Mouse (Mus musculus) CH12.LX (cell line): ENCODE measurements around the gene Grk5. TPM values are rescaled to one million over a fixed set of nuclear protein-coding genes. Genes with fewer than 3 reads are reported as not detected.

ENCODE experiments used
- DNase-seq: peaks from one replicate; pipeline ENCODE4 v3.0.0-alpha.2; 2013; ENCODE audit errors: extremely low read depth
- H3K27ac ChIP-seq: 2 replicates; pipeline ENCODE4 v1.5.1; 2012; ENCODE audit warnings: low read depth, mild to moderate bottlenecking, control low read depth, moderate library complexity; ENCODE audit not compliant: insufficient read depth
- H3K27me3 ChIP-seq: replicated peaks from 2 replicates; pipeline ENCODE3; 2012; ENCODE audit warnings: inconsistent platforms
- H3K36me3 ChIP-seq, 2 experiments: replicated peaks in 1 of 2; 2 replicates each; pipeline versions ENCODE3 to v1.6.1; 2012; ENCODE audit warnings: inconsistent platforms in 1 of 2, low read length in 1 of 2, mild to moderate bottlenecking in 1 of 2, mixed read lengths in 1 of 2, moderate library complexity in 1 of 2; ENCODE audit not compliant: control insufficient read depth in 1 of 2, insufficient read depth in 1 of 2
- H3K4me1 ChIP-seq, 2 experiments: 2 replicates each; pipeline ENCODE4 v1.6.1; 2012; ENCODE audit warnings: inconsistent platforms in 1 of 2, moderate library complexity in 1 of 2; ENCODE audit not compliant: insufficient read depth in 2 of 2, control insufficient read depth in 1 of 2
- H3K4me2 ChIP-seq: 2 replicates; pipeline ENCODE4 v1.6.1; 2012; ENCODE audit warnings: low read depth, mild to moderate bottlenecking, control low read depth; ENCODE audit not compliant: poor library complexity, insufficient read depth, severe bottlenecking
- H3K4me3 ChIP-seq, 3 experiments: fragments of 150-350 bp in 1 of 3; sonication (generic) in 1 of 3; replicated peaks in 1 of 3; 2 replicates each; pipeline versions ENCODE3 to v1.5.1; 2011 to 2012; ENCODE audit warnings: low read depth in 2 of 3, low read length in 2 of 3, mild to moderate bottlenecking in 2 of 3, moderate library complexity in 2 of 3, control low read depth in 1 of 3, improper control_type of control experiment in 1 of 3, inconsistent platforms in 1 of 3, mixed read lengths in 1 of 3; ENCODE audit not compliant: poor library complexity in 1 of 3
- H3K79me2 ChIP-seq: replicated peaks from 2 replicates; pipeline ENCODE4 v1.6.1; 2012; ENCODE audit warnings: mild to moderate bottlenecking, moderate library complexity; ENCODE audit not compliant: control insufficient read depth, poor library complexity, insufficient read depth, severe bottlenecking; ENCODE audit errors: extremely low read depth
- H3K9ac ChIP-seq: 2 replicates; pipeline ENCODE4 v1.6.1; 2012; ENCODE audit warnings: low read depth, mild to moderate bottlenecking, control low read depth, moderate library complexity; ENCODE audit not compliant: insufficient read depth
- H3K9me3 ChIP-seq: replicated peaks from 2 replicates; pipeline ENCODE3; 2012; ENCODE audit warnings: low read length, inconsistent platforms, mixed read lengths
- CHD1 ChIP-seq: IDR thresholded peaks from 2 replicates; pipeline ENCODE4 v1.6.1; 2012; ENCODE audit warnings: low read depth, low read length, improper control_type of control experiment, inconsistent platforms
- HCFC1 ChIP-seq: IDR thresholded peaks from 2 replicates; pipeline ENCODE4 v1.6.1; 2012; ENCODE audit warnings: low read depth, mild to moderate bottlenecking, inconsistent platforms, low read length, improper control_type of control experiment
- IRF4 ChIP-seq: IDR thresholded peaks from 2 replicates; pipeline ENCODE4 v1.6.1; 2014; ENCODE audit warnings: low read depth, mild to moderate bottlenecking, inconsistent platforms, low read length, improper control_type of control experiment
- JUND ChIP-seq: conservative IDR thresholded peaks from 2 replicates; pipeline ENCODE4 v1.6.1; 2011; ENCODE audit warnings: low read depth, low read length, improper control_type of control experiment
- KAT2A ChIP-seq: IDR thresholded peaks from 2 replicates; pipeline ENCODE4 v1.6.1; 2012; ENCODE audit warnings: low read length, improper control_type of control experiment, inconsistent platforms; ENCODE audit not compliant: insufficient replicate concordance
- MAZ ChIP-seq: IDR thresholded peaks from 2 replicates; pipeline ENCODE4 v1.6.1; 2012; ENCODE audit warnings: low read depth, mild to moderate bottlenecking, inconsistent platforms, low read length, improper control_type of control experiment, moderate library complexity
- MYC ChIP-seq: IDR thresholded peaks from 2 replicates; pipeline ENCODE4 v1.6.1; 2011; ENCODE audit warnings: low read depth, mild to moderate bottlenecking, improper control_type of control experiment, low read length
- NELFE ChIP-seq: IDR thresholded peaks from 2 replicates; pipeline ENCODE4 v1.6.1; 2011; ENCODE audit warnings: low read depth, low read length, improper control_type of control experiment
- NRF1 ChIP-seq: IDR thresholded peaks from 2 replicates; pipeline ENCODE4 v1.6.1; 2014; ENCODE audit warnings: low read depth, mild to moderate bottlenecking, inconsistent platforms, low read length, improper control_type of control experiment, moderate library complexity
- PAX5 ChIP-seq: IDR thresholded peaks from 2 replicates; pipeline ENCODE4 v1.6.1; 2012; ENCODE audit warnings: low read length, inconsistent platforms, mixed read lengths
- POLR2AphosphoS2 ChIP-seq: IDR thresholded peaks from 2 replicates; pipeline ENCODE4 v1.6.1; 2011; ENCODE audit warnings: low read depth, low read length, improper control_type of control experiment
- RCOR1 ChIP-seq: conservative IDR thresholded peaks from 2 replicates; pipeline ENCODE4 v1.6.1; 2012; ENCODE audit warnings: low read depth, mild to moderate bottlenecking, inconsistent platforms, low read length, improper control_type of control experiment
- SIN3A ChIP-seq: IDR thresholded peaks from 2 replicates; pipeline ENCODE4 v1.6.1; 2012; ENCODE audit warnings: low read length, improper control_type of control experiment, inconsistent platforms
- TBP ChIP-seq: conservative IDR thresholded peaks from 2 replicates; pipeline ENCODE4 v1.6.1; 2011; ENCODE audit warnings: low read depth, low read length, improper control_type of control experiment
- UBTF ChIP-seq: IDR thresholded peaks from 2 replicates; pipeline ENCODE4 v1.6.1; 2012; ENCODE audit warnings: low read depth, mild to moderate bottlenecking, inconsistent platforms, low read length, improper control_type of control experiment, moderate library complexity
- USF1 ChIP-seq: IDR thresholded peaks from 2 replicates; pipeline ENCODE4 v1.6.1; 2014; ENCODE audit warnings: low read depth, mild to moderate bottlenecking, inconsistent platforms, low read length, improper control_type of control experiment
- USF2 ChIP-seq: conservative IDR thresholded peaks from 2 replicates; pipeline ENCODE4 v1.6.1; 2011; ENCODE audit warnings: low read depth, low read length, improper control_type of control experiment
- ZKSCAN1 ChIP-seq: IDR thresholded peaks from 2 replicates; pipeline ENCODE4 v1.6.1; 2012; ENCODE audit warnings: low read depth, inconsistent platforms, low read length, improper control_type of control experiment, borderline replicate concordance
- ZMIZ1 ChIP-seq: IDR thresholded peaks from 2 replicates; pipeline ENCODE4 v1.6.1; 2012; ENCODE audit warnings: low read depth, mild to moderate bottlenecking, inconsistent platforms, low read length, improper control_type of control experiment
- ZNF384 ChIP-seq: IDR thresholded peaks from 2 replicates; pipeline ENCODE4 v1.6.1; 2012; ENCODE audit warnings: low read depth, low read length, improper control_type of control experiment, inconsistent platforms
- dilution Hi-C: fragments of 300-500 bp; cut with MboI; formaldehyde crosslinking; loops from 2 replicates; pipeline ENCODE4 v1.14.3; 2020; ENCODE audit warnings: low sequenced_read_pairs; ENCODE audit not compliant: extremely low pct_unique_long_range_greater_than_20kb, extremely low pct_ligation_motif_present
- in situ Hi-C: fragments of 300-500 bp; cut with MboI; formaldehyde crosslinking; loops from 3 replicates; pipeline ENCODE4 v1.14.3; 2019; ENCODE audit warnings: low sequenced_read_pairs, low pct_ligation_motif_present, low pct_unique_long_range_greater_than_20kb, mixed read lengths
- polyA plus RNA-seq: library from polyadenylated mRNA; unstranded; fragments of >175 nt; gene quantifications from 2 replicates; pipeline ENCODE4 v1.2.1, GENCODE M21; 2012; ENCODE audit warnings: low read depth; ENCODE audit not compliant: insufficient read length
- total RNA-seq, 2 experiments: library from RNA; depleted of rRNA; stranded (reverse); fragments of 300-350 nt in 1 of 2; fragments of >200 nt in 1 of 2; gene quantifications; 2 replicates each; pipeline ENCODE4 v1.2.3; 2012 to 2014

Grk5 gene
- total and polyA plus RNA-seq, 3 experiments, result 5.7 to 11.5 (median 7.6) TPM

DNA sequence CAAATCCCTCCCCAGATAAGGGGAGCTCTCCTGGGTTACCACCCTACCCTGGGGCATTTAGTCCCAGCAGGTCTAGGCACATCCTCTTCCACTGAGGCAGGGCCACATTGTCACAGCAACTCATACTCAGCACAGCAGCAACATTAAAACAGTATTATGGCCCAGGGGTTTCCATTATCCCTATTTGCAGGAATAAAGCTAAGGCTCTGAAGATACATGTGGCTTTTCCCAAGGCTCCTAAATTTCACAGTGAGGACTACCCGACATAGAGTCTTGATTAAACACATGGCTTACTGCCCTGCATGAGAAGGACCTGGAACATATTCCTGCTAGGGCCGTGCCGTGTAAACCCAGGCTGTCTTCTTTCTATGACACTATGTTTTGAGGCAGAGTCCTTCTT, 199.5 kb downstream of the Grk5 start:
- Histone ChIP-seq H3K79me2 (no peaks in the 10 kb centered on the region), H3K27ac (no peak overlapping the region), H3K36me3 (peaks cover 5 to 80% of the 10 kb centered on the region in 2 experiments), H3K9ac (no peak overlapping the region), H3K4me1 (peaks cover 4 to 9% of the 10 kb centered on the region in 2 experiments), H3K27me3 (no peaks in the 10 kb centered on the region), H3K9me3 (no peaks in the 10 kb centered on the region), H3K4me3 (no peak overlapping the region), H3K4me2 (no peak overlapping the region)
- DNase-seq, result no peak
- no peak for TF ChIP-seq NELFE
- TF ChIP-seq MAZ, result no peak
- TF ChIP-seq KAT2A, result no peak
- TF ChIP-seq HCFC1, result no peak
- TF ChIP-seq CHD1, result no peak
- TF ChIP-seq IRF4, result no peak
- TF ChIP-seq SIN3A, result no peak
- no peak for TF ChIP-seq NRF1
- no peak for TF ChIP-seq USF2
- TF ChIP-seq PAX5, result no peak
- no peak for TF ChIP-seq JUND
- no peak for TF ChIP-seq TBP
- TF ChIP-seq POLR2AphosphoS2, result no peak
- in situ Hi-C loops (no loop called here), dilution Hi-C loops (no loop called here)

DNA sequence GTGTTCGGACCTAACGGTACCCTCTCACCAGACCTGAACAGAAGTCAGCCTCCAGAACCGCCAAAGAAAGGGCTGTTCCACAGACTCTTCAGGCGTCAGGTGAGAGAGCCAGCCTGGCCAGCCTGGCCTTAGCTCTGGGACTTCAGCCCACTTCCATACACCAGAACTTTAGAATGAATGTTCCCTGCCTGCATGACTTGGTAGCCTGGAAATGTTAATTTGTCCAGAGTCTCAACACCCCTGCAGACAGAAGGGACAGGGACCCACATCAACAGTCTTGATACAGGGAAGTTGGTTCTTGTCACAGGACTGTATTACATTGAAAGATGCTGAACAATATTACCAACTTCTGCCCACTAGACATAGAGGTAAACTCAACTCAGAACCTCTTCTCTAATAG, 201.0 kb downstream of the Grk5 start:
- Histone ChIP-seq H3K9me3 (no peaks in the 10 kb centered on the region), H3K27ac (no peak overlapping the region), H3K9ac (no peak overlapping the region), H3K79me2 (no peaks in the 10 kb centered on the region), H3K4me1 (no peaks in the 10 kb centered on the region), H3K4me3 (no peak overlapping the region), H3K36me3 (peaks cover 5 to 83% of the 10 kb centered on the region in 2 experiments), H3K4me2 (no peak overlapping the region), H3K27me3 (no peaks in the 10 kb centered on the region)
- dilution Hi-C loops, result no loop called here
- in situ Hi-C loops, result no loop called here
- DNase-seq, result no peak
- no peak for TF ChIP-seq ZKSCAN1
- TF ChIP-seq UBTF, result no peak
- TF ChIP-seq ZMIZ1, result no peak
- TF ChIP-seq ZNF384, result no peak
- TF ChIP-seq RCOR1, result no peak
- no peak for TF ChIP-seq USF1
- no peak for TF ChIP-seq MYC
- TF ChIP-seq, all 38 proteins: peak for 0
